Mouse (Mus musculus) stomach, embryonic 14.5 days (tissue): Measurements from ENCODE around the gene Tmem87a. TPM values are rescaled to one million over a fixed set of nuclear protein-coding genes. Genes with fewer than 3 reads are reported as not detected.

Source experiments
- polyA plus RNA-seq: library from polyadenylated mRNA; unstranded; fragments of >200 nt; fragmentation: Nextera tagmentation; extraction: Ambion mirVana; gene quantifications from 2 replicates; pipeline ENCODE4 v1.2.1, GENCODE M21; 2014

Tmem87a gene
- polyA plus RNA-seq, 1 experiment from 2014 or later: 23.2 TPM

Other genes starting within 250 kb of the Tmem87a start
- 32.8 and 34.0 TPM in 2 replicates for gene Ehd4, start 249.5 kb downstream of the Tmem87a start, polyA plus RNA-seq
- 0.27 and 0.43 TPM in 2 replicates for gene Pla2g4e, start 158.8 kb downstream of the Tmem87a start, polyA plus RNA-seq
- 0.07 TPM in 1 of 2 replicates, not detected in the other for gene Pla2g4d, start 114.9 kb downstream of the Tmem87a start, polyA plus RNA-seq
- 0.29 TPM in 1 of 2 replicates, not detected in the other for gene Pla2g4f, start 89.9 kb downstream of the Tmem87a start, polyA plus RNA-seq
- 22.5 and 23.2 TPM in 2 replicates for gene Vps39, start 51.0 kb downstream of the Tmem87a start, polyA plus RNA-seq
- gene Ganc, start 217 bp downstream of the Tmem87a start, polyA plus RNA-seq: 7.6 and 10.5 TPM in 2 replicates
- gene Capn3, start 51.9 kb upstream of the Tmem87a start, polyA plus RNA-seq: 0.42 and 1.1 TPM in 2 replicates
- gene Zfp106, start 159.7 kb upstream of the Tmem87a start, polyA plus RNA-seq: 66.6 and 70.8 TPM in 2 replicates
- 52.9 and 61.9 TPM in 2 replicates for gene Snap23, start 163.6 kb upstream of the Tmem87a start, polyA plus RNA-seq
- 24.6 and 26.9 TPM in 2 replicates for gene Haus2, start 205.3 kb upstream of the Tmem87a start, polyA plus RNA-seq
- gene Lrrc57, start 205.4 kb upstream of the Tmem87a start, polyA plus RNA-seq: 16.8 and 20.1 TPM in 2 replicates
- 10.0 and 10.5 TPM in 2 replicates for gene Stard9, start 225.0 kb upstream of the Tmem87a start, polyA plus RNA-seq